Mouse (Mus musculus) hindbrain, embryonic 14.5 days (tissue): ENCODE results near the gene Soat2. TPM values are rescaled to one million over a fixed set of nuclear protein-coding genes. Genes with fewer than 3 reads are reported as not detected.

Experiments
- ATAC-seq: fragments of 200-750 bp; cut with Nextera tagmentation; 2 replicates; pipeline ENCODE4 v1.8.0; 2017; ENCODE audit warnings: moderate number of reproducible peaks, mild to moderate bottlenecking, moderate TSS enrichment, moderate library complexity; ENCODE audit not compliant: low FRiP score
- DNase-seq: peaks from one replicate; pipeline ENCODE4 v3.0.0-alpha.2; 2015; ENCODE audit warnings: low spot score
- H3K27ac ChIP-seq: fragments of 300-500 bp; sonication (generic); 2 replicates; pipeline ENCODE4 v1.5.1; 2014; ENCODE audit warnings: mild to moderate bottlenecking, moderate library complexity
- H3K27me3 ChIP-seq: fragments of 300-500 bp; sonication (generic); 2 replicates; pipeline ENCODE4 v1.6.1; 2014; ENCODE audit warnings: mild to moderate bottlenecking, low read length, mixed read lengths; ENCODE audit not compliant: control insufficient read depth, insufficient read depth
- H3K36me3 ChIP-seq: fragments of 300-500 bp; sonication (generic); replicated peaks from 2 replicates; pipeline ENCODE4 v1.6.1; 2014; ENCODE audit not compliant: control insufficient read depth, insufficient read depth
- H3K4me1 ChIP-seq: fragments of 300-500 bp; sonication (generic); replicated peaks from 2 replicates; pipeline ENCODE4 v1.6.1; 2014; ENCODE audit warnings: antibody characterized with exemption, low read length, mixed read lengths; ENCODE audit not compliant: control insufficient read depth, insufficient read depth
- H3K4me2 ChIP-seq: fragments of 300-500 bp; sonication (generic); replicated peaks from 2 replicates; pipeline ENCODE4 v1.6.1; 2014; ENCODE audit warnings: mild to moderate bottlenecking, moderate library complexity
- H3K4me3 ChIP-seq: fragments of 300-500 bp; sonication (generic); replicated peaks from 2 replicates; pipeline ENCODE4 v1.5.1; 2014; ENCODE audit warnings: mild to moderate bottlenecking, low read length
- H3K9ac ChIP-seq: fragments of 300-500 bp; sonication (generic); 2 replicates; pipeline ENCODE4 v1.6.1; 2014
- H3K9me3 ChIP-seq: fragments of 300-500 bp; sonication (generic); 2 replicates; pipeline ENCODE4 v1.6.1; 2016; ENCODE audit warnings: low read length; ENCODE audit not compliant: control insufficient read depth
- WGBS: fragments of 180-500 bp; shearing (Covaris S2); extraction: QIAGEN DNeasy Blood & Tissue Kit; methylation state at CpG from one replicate; pipeline ENCODE4 v1.1.7; 2014; 5-methylcytosine and 5-hydroxymethylcytosine counted together
- polyA plus RNA-seq: library from polyadenylated mRNA; unstranded; fragments of >200 nt; fragmentation: Nextera tagmentation; extraction: Ambion mirVana; gene quantifications from 2 replicates; pipeline ENCODE4 v1.2.1, GENCODE M21; 2014

Gene Soat2
- polyA plus RNA-seq, 1 experiment from 2014 or later: not detected

DNA sequence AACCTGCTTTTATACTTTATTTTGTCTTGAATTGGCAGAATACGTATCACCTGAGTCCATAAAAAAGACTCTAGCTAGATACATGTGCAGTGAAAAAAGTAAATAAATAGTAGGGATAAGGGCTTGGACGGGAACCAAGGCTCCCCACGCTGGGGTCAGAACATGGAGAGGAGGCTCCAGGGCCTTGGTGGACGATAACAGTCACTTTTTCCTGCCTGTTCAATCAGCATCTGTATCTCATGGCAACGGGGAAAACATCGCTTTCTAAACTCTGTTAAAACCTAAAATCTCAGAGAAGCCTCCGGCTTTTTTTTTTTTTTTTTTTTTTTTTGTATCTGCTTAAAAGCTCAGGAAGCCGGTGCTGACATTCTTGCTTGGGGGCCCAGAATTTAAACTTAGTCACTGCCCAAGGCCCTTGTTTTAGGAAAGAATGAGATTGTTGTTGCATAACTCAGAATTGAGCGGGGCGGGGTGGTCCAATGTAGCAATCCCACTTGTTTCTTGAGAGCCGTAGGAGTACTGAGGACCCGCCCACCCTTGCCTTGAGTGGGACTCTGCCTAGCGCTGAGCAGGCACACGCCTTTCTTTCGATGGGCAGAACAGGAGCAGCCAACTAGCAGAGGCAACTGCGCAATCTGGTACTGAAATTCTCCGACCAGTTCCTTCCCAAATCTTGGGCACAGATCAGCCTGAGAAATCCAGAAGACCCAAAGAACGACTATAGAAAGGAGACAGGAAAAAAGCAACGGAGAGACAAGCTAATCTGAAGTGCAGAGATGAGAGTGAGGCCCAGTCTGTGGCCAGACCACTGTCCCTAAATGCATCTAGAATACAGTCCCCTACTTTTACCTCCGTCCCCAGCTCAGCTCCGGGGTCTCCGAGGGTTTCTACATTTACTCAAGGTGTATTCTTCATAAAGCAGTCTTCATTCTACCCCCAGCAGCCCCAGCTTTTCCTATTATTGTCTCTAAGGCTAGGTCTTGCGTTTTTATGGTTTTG, 7.1 kb upstream of the Soat2 start:
- 61% methylated on average over 23 of the region's 23 CpGs for WGBS

DNA sequence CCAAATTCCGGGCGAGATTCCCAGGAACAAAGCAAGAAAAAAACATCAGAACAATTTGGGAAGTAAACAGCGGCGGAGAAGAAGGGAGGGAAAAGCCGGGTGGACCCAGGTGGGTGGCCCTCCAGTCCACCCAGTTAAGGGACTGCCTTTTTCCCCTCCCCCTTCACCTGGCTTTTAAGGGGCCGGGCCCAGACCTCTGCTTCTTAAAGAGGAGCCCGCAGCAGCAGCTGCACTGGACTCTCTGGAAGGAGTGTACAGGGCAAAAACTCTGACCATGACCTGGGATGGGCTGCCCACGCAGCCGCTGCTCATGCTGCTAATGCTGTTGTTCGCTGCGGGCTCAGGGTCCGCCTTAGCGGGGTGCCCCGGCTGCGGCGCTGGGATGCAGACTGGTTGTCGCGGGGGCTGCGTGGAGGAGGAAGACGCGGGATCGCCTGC, 6.0 kb upstream of the Soat2 start, which contains the start of gene Igfbp6:
Gene Igfbp6, plus strand, starts transcription at position 89 of the 438 bp plus-strand sequence.
- no peaks in the 10 kb centered on the region for H3K4me1 ChIP-seq
- H3K4me2 ChIP-seq: peak within 1 kb of the TSS; percentile 31
- no peak for ATAC-seq
- 3% methylated on average over 22 of the region's 22 CpGs for WGBS
- no peak within 1 kb of the TSS for H3K4me3 ChIP-seq
- no peak for DNase-seq
- peaks cover 32% of the 10 kb centered on the region for H3K27me3 ChIP-seq
- no peak within 1 kb of the TSS for H3K27ac ChIP-seq
- H3K36me3 ChIP-seq: no peaks in the 10 kb centered on the region
- peak within 1 kb of the TSS; percentile 34 for H3K9ac ChIP-seq
- no peaks in the 10 kb centered on the region for H3K9me3 ChIP-seq

More for the DNA sequence above, 7.1 kb upstream of the Soat2 start:
- Histone ChIP-seq H3K27me3 (peaks cover 32% of the 10 kb centered on the region), H3K4me1 (no peaks in the 10 kb centered on the region), H3K36me3 (no peaks in the 10 kb centered on the region), H3K9ac (no peak overlapping the region), H3K9me3 (no peaks in the 10 kb centered on the region), H3K4me2 (no peak overlapping the region), H3K4me3 (no peak overlapping the region), H3K27ac (no peak overlapping the region)
- ATAC-seq (no peak), DNase-seq (no peak)

DNA sequence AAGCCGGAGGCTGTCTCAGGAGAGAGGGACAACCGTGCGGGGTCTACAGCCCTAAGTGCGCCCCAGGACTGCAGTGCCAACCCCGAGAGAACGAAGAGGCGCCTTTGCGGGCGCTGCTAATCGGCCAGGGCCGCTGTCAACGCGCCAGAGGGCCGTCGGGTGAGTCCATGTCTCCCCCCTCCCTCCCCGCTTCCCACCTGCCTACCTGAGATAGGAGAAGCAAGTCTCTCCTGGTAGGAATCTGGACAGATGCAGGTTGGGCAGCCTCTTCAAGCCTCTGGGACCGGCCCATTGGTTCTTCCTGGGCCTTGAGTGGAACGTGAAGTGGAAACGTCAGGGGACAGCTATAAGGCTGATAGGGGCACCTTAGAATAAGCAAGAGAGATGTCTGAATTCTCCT, 5.6 kb upstream of the Soat2 start:
- Histone ChIP-seq H3K36me3 (no peaks in the 10 kb centered on the region), H3K4me3 (no peak overlapping the region), H3K27ac (no peak overlapping the region), H3K9ac (peak overlapping the region; percentile 34), H3K4me2 (peak overlapping the region; percentile 31), H3K4me1 (no peaks in the 10 kb centered on the region), H3K27me3 (peaks cover 32% of the 10 kb centered on the region), H3K9me3 (no peaks in the 10 kb centered on the region)
- no peak for DNase-seq
- no peak for ATAC-seq
- WGBS: 15% methylated on average over 19 of the region's 19 CpGs

DNA sequence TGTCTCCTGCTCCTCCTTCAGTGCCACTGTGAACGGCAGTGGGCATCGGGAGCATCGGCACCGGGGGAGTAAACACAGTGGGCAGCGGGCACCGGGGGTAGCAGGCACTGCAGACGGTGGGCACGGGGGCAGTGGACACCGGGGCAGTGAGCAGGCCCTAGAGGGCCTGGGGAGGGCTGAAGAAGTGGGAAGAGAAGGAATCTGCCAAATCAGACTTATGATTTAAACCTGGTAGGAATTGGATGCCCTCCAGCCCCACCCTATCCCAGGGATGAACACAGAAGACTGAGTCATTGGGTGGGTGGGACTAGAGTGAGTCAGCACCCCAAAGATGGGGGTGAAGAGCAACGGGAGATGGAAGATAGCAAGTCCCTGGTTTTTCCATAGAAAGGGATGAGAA, 5.0 kb upstream of the Soat2 start:
- H3K4me3 ChIP-seq: no peak overlapping the region
- DNase-seq: no peak
- no peaks in the 10 kb centered on the region for H3K9me3 ChIP-seq
- 89% methylated on average over 10 of the region's 10 CpGs for WGBS
- no peak overlapping the region for H3K9ac ChIP-seq
- H3K4me2 ChIP-seq: no peak overlapping the region
- ATAC-seq: no peak
- H3K27me3 ChIP-seq: peaks cover 32% of the 10 kb centered on the region
- no peaks in the 10 kb centered on the region for H3K36me3 ChIP-seq
- no peak overlapping the region for H3K27ac ChIP-seq
- H3K4me1 ChIP-seq: no peaks in the 10 kb centered on the region

DNA sequence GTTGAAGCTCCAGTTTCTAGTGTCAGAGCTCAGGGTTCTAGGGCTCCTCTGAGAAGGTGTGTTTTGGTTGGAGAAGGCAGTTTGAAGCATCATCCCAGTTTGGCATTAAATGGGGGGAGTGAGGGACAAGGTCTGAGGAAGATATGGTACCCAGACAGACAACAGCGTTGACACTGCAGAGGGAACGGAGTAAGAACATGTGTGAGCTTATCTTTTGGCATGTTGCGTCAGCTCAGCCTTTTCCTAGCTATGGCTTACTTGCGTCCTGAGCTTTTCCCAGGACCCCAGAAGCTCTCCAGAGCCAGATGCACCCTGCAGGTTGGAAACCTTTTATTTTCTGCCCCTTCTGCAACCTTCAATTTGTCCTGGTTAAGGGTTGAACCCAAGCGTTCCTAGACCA, 4.2 kb upstream of the Soat2 start:
- no peaks in the 10 kb centered on the region for H3K36me3 ChIP-seq
- 89% methylated on average over 5 of the region's 5 CpGs for WGBS
- no peak overlapping the region for H3K4me3 ChIP-seq
- H3K9me3 ChIP-seq: no peaks in the 10 kb centered on the region
- no peak overlapping the region for H3K9ac ChIP-seq
- ATAC-seq (no peak), DNase-seq (no peak)
- H3K4me2 ChIP-seq: no peak overlapping the region
- H3K4me1 ChIP-seq: no peaks in the 10 kb centered on the region
- H3K27me3 ChIP-seq: peaks cover 32% of the 10 kb centered on the region
- no peak overlapping the region for H3K27ac ChIP-seq

DNA sequence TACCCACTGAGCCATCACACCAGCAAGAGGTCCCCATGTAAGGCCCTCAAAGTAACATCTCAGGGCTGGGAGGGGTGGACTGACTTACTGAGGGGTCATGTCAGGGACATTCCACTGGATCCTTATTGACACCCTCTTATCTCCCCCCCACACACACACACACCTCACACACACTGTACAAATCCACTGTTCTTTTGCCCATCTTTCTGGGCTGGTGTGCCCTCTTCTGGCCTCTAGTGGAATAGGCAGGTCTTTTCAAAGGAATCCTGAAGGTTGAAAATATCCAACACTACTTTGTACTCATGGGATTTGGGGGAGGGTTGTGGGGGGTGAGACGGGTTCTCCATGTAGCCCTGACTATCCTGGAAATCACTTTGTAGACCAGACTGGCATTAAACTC, 3.4 kb upstream of the Soat2 start:
- Histone ChIP-seq H3K4me2 (no peak overlapping the region), H3K27me3 (peaks cover 32% of the 10 kb centered on the region), H3K4me1 (no peaks in the 10 kb centered on the region), H3K36me3 (no peaks in the 10 kb centered on the region), H3K27ac (no peak overlapping the region), H3K9ac (no peak overlapping the region), H3K9me3 (no peaks in the 10 kb centered on the region), H3K4me3 (no peak overlapping the region)
- WGBS: 3% methylated on average over 1 of the region's 1 CpGs
- DNase-seq (peak; percentile 60), ATAC-seq (0 out of 2 replicates have a peak, but pooled peaks have one; percentile 31)

DNA sequence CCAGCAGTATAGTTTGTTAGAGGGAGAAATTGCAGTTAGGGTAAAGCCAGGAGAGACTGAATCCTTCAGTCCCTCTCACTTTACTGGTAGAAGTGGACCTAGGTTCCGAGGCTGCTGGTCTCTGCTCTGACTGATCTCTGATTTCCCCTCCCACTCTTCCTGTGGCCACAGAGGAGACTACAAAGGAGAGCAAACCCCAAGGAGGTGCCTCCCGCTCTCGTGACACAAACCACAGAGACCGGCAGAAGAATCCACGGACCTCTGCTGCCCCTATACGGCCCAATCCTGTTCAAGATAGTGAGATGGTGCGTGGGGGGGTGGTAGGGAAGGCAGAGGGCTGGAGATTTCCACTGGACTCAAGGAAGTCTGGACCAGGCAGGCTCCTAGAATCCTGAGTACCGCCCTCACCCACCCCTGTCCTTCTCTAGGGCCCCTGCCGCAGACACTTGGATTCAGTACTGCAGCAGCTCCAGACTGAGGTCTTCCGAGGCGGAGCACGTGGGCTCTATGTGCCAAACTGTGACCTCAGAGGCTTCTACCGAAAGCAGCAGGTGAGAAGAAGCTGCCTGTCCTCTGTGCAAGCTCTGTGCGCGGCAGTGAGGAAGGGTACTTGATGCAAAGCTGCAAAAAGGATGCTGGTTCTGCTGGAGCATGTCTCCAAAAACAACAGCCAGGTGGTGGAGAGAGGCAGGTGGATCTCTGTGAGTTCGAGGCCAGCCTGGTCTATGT, 2.5 kb upstream of the Soat2 start:
- Histone ChIP-seq H3K4me1 (no peaks in the 10 kb centered on the region), H3K4me3 (no peak overlapping the region), H3K9me3 (no peaks in the 10 kb centered on the region), H3K36me3 (no peaks in the 10 kb centered on the region), H3K27ac (no peak overlapping the region), H3K4me2 (no peak overlapping the region), H3K27me3 (peaks cover 32% of the 10 kb centered on the region), H3K9ac (no peak overlapping the region)
- DNase-seq: no peak
- ATAC-seq: no peak
- WGBS: 76% methylated on average over 16 of the region's 16 CpGs

DNA sequence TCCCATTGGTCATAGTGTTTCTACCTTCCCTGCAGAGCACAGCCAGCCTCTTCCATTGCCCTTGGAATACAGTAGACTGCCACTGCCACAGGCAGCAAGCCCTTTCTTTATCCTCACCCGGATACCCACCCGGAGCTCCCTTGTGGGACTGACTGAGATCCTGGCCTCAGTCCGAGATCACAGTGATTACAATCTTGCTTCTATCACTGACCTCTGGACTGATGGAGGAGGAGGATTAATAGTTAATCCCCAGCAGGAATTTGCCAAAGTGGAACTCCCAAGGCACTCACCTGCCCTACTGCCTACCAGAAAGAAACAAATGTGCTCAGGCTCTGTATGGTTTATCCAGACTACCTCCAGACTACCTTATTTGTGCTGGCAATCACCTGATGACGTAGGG, 765 bp upstream of the Soat2 start:
- 77% methylated on average over 4 of the region's 4 CpGs for WGBS
- Histone ChIP-seq H3K4me2 (no peak overlapping the region), H3K9me3 (no peaks in the 10 kb centered on the region), H3K36me3 (no peaks in the 10 kb centered on the region), H3K4me1 (no peaks in the 10 kb centered on the region), H3K4me3 (no peak overlapping the region), H3K27ac (no peak overlapping the region), H3K9ac (no peak overlapping the region), H3K27me3 (peaks cover 17% of the 10 kb centered on the region)
- DNase-seq (no peak), ATAC-seq (no peak)

DNA sequence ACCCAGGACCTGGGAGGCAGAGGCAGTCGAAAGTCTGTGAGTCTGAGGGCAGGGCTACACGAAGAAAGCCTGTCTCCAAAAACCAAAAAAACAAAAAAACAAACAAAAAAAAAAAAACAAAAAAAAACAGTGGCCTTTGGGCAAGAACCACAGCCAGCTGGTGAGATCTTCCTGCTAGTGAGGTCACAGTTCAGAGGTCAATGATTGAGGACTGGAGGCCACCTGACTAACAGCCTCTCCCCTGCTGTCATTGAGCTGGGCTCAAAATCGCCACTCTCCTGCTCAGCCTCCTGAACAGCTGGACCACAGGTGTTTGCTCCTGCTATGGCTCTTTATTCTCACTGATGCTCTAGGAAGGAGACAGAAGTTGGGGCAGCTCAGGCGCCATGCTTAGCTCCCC, 2.3 kb downstream of the Soat2 start:
- H3K9ac ChIP-seq: no peak overlapping the region
- DNase-seq (no peak), ATAC-seq (no peak)
- H3K4me3 ChIP-seq: no peak overlapping the region
- no peak overlapping the region for H3K4me2 ChIP-seq
- no peaks in the 10 kb centered on the region; the same call in 1 of the 2 replicates for H3K4me1 ChIP-seq
- no peaks in the 10 kb centered on the region for H3K36me3 ChIP-seq
- H3K9me3 ChIP-seq: no peaks in the 10 kb centered on the region
- no peak overlapping the region for H3K27ac ChIP-seq
- 12% methylated on average over 4 of the region's 4 CpGs for WGBS
- no peaks in the 10 kb centered on the region for H3K27me3 ChIP-seq
